Mouse (Mus musculus): ENCODE data around the gene Gtf2ird1.

DNA sequence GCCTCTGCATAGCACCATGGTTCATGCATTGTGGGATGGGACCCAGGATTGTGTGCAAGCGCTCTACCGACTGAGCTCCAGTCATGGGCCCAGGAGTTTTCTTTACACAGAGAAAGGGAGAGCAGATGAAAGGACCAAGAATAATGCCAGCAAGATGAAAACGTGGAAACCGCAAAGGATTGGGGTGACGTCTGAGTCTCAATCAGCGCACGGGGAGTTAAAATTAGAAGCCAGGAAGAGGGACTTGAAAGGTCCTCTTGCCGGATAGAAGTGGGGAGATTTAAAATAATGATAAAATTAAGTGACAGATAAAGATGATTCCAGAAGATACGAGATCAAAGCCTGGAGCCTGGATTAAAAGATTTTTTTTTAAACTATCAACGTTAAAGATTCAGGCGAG is 25.8 kb upstream of the Gtf2ird1 start:
- no peak for TF ChIP-seq CTCF (conservative IDR thresholded peaks at IDR 0.05; ENCODE audit: low read length)
- no peak for TF ChIP-seq NANOG (IDR thresholded peaks at IDR 0.05; ENCODE audit: borderline replicate concordance, low read length)
